Mouse (Mus musculus) embryonic facial prominence, embryonic 15.5 days (tissue): ENCODE data around the gene Ttbk1. TPM values are rescaled to one million over a fixed set of nuclear protein-coding genes. Genes with fewer than 3 reads are reported as not detected.

Experiments
- ATAC-seq: fragments of 200-750 bp; cut with Nextera tagmentation; 2 replicates; pipeline ENCODE4 v1.8.0; 2017; ENCODE audit warnings: low read depth, moderate TSS enrichment; ENCODE audit not compliant: insufficient number of reproducible peaks, low FRiP score, low TSS enrichment
- H3K27ac ChIP-seq: fragments of 300-500 bp; sonication (generic); replicated peaks from 2 replicates; pipeline ENCODE4 v1.5.1; 2015; ENCODE audit warnings: mild to moderate bottlenecking, inconsistent platforms
- H3K27me3 ChIP-seq: fragments of 300-500 bp; sonication (generic); 2 replicates; pipeline ENCODE4 v1.6.1; 2015; ENCODE audit warnings: inconsistent platforms
- H3K36me3 ChIP-seq: fragments of 300-500 bp; sonication (generic); 2 replicates; pipeline ENCODE4 v1.6.1; 2015; ENCODE audit warnings: mild to moderate bottlenecking, inconsistent platforms
- H3K4me1 ChIP-seq: fragments of 300-500 bp; sonication (generic); 2 replicates; pipeline ENCODE4 v1.6.1; 2015; ENCODE audit warnings: inconsistent platforms
- H3K4me2 ChIP-seq: fragments of 300-500 bp; sonication (generic); replicated peaks from 2 replicates; pipeline ENCODE4 v1.6.1; 2015; ENCODE audit warnings: mild to moderate bottlenecking, inconsistent platforms
- H3K4me3 ChIP-seq: fragments of 300-500 bp; sonication (generic); replicated peaks from 2 replicates; pipeline ENCODE4 v1.5.1; 2015; ENCODE audit warnings: mild to moderate bottlenecking, inconsistent platforms
- H3K9ac ChIP-seq: fragments of 300-500 bp; sonication (generic); 2 replicates; pipeline ENCODE4 v1.6.1; 2015; ENCODE audit warnings: inconsistent platforms
- H3K9me3 ChIP-seq: fragments of 300-500 bp; sonication (generic); replicated peaks from 2 replicates; pipeline ENCODE4 v1.6.1; 2016; ENCODE audit warnings: inconsistent platforms
- WGBS: fragments of 180-500 bp; shearing (Covaris S2); methylation state at CpG from one replicate; pipeline ENCODE4 v1.1.7; 2015; 5-methylcytosine and 5-hydroxymethylcytosine counted together
- polyA plus RNA-seq: library from polyadenylated mRNA; unstranded; fragments of >200 nt; fragmentation: Nextera tagmentation; extraction: Ambion mirVana; gene quantifications from 2 replicates; pipeline ENCODE4 v1.2.1, GENCODE M21; 2015

The Ttbk1 gene
- polyA plus RNA-seq, 1 experiment from 2014 or later, result 0.15 TPM

DNA sequence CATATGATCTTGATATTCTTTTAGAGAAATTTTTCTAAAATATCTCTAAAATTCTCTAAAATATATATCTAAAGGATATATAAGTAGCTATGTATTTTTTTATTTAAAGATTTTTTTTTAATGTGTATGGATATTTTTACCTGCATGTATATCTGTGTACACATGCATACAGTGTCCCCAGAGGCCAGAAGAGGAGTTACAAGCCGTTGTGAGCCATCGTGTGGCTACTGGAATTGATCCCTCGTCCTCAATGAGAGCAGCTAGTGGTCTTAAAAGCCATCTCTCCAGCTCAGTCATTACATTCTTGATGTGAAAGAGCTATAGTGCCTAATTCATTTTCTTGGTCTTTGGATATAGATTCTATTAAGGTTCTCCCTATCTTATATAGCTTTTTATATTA, 79.0 kb downstream of the Ttbk1 start:
- no peaks in the 10 kb centered on the region for H3K4me1 ChIP-seq
- no peaks in the 10 kb centered on the region for H3K27me3 ChIP-seq
- ATAC-seq, result no peak
- H3K36me3 ChIP-seq, result peaks cover 76% of the 10 kb centered on the region
- 34% methylated on average over 3 of the region's 3 CpGs for WGBS
- no peak overlapping the region for H3K9ac ChIP-seq
- no peaks in the 10 kb centered on the region for H3K9me3 ChIP-seq
- H3K4me3 ChIP-seq, result no peak overlapping the region
- H3K4me2 ChIP-seq, result no peak overlapping the region
- H3K27ac ChIP-seq, result no peak overlapping the region

DNA sequence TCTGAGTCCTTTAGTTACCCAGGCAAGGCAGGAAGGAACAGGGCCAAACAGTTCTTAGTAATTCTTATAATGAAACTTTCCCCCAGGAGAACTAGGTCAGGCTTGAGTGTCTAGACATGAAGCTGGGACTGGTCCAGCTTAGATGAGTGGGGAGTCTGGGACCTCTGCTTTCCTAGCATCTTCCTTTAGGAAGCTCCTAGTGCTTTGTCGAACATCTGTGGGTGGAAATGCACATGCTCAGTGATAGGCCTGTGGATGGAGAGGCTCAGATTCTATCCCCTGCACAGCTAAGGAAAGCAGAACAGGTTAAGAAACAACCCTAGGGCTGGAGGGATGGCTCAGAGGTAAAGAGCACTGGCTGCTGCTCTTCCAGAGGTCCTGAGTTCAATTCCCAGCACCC, 92.8 kb downstream of the Ttbk1 start:
- ATAC-seq, result no peak
- H3K9ac ChIP-seq, result no peak overlapping the region
- H3K9me3 ChIP-seq, result no peaks in the 10 kb centered on the region
- H3K4me1 ChIP-seq, result no peaks in the 10 kb centered on the region
- no peak overlapping the region for H3K4me2 ChIP-seq
- peaks cover 46% of the 10 kb centered on the region for H3K36me3 ChIP-seq
- H3K27me3 ChIP-seq, result no peaks in the 10 kb centered on the region
- WGBS, result 94% methylated on average over 1 of the region's 1 CpGs
- no peak overlapping the region for H3K27ac ChIP-seq
- H3K4me3 ChIP-seq, result no peak overlapping the region

DNA sequence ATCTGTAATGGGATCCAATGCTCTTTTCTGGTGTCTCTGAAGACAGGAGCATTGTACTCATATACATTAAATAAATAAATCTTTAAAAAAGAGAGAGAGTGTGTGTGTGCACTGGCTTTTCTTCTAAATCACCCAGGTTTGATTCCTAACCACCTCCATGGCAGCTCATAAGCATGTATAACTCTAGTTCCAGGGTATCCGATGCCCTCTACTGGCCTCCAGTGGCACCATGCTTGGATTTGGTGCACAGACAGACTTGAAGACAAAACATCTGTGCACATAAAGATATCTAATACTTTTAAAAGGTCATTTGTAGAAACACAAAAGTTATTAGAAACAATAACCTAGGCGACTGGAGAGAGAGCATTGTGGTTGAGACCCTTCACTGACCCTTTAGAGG, 94.5 kb downstream of the Ttbk1 start:
- Histone ChIP-seq H3K9ac (no peak overlapping the region), H3K4me2 (no peak overlapping the region), H3K4me1 (no peaks in the 10 kb centered on the region), H3K4me3 (no peak overlapping the region), H3K9me3 (no peaks in the 10 kb centered on the region), H3K36me3 (peaks cover 44% of the 10 kb centered on the region), H3K27me3 (no peaks in the 10 kb centered on the region), H3K27ac (no peak overlapping the region)
- 48% methylated on average over 2 of the region's 2 CpGs for WGBS
- ATAC-seq, result no peak

Other genes with a start within 250 kb of the Ttbk1 start
- gene Polr1c, start 239.6 kb downstream of the Ttbk1 start, polyA plus RNA-seq, result 81.3 and 83.1 TPM in 2 replicates
- gene Yipf3, start 239.6 kb downstream of the Ttbk1 start, polyA plus RNA-seq, result 141 and 147 TPM in 2 replicates
- gene Lrrc73, start 234.1 kb downstream of the Ttbk1 start, polyA plus RNA-seq, result 2.3 and 3.7 TPM in 2 replicates
- 56.0 and 64.0 TPM in 2 replicates for gene Tjap1, start 204.6 kb downstream of the Ttbk1 start, polyA plus RNA-seq
- 16.6 and 16.8 TPM in 2 replicates for gene Dlk2, start 190.3 kb downstream of the Ttbk1 start, polyA plus RNA-seq
- gene Abcc10, start 159.3 kb downstream of the Ttbk1 start, polyA plus RNA-seq, result 5.8 and 6.7 TPM in 2 replicates
- 10.7 and 11.9 TPM in 2 replicates for gene Zfp318, start 103.9 kb downstream of the Ttbk1 start, polyA plus RNA-seq
- gene Crip3, start 58.7 kb downstream of the Ttbk1 start, polyA plus RNA-seq, result 3.5 and 3.6 TPM in 2 replicates
- gene Slc22a7, start 49.2 kb downstream of the Ttbk1 start, polyA plus RNA-seq, result 0.15 TPM in 1 of 2 replicates, not detected in the other
- gene Dnph1, start 9.0 kb upstream of the Ttbk1 start, polyA plus RNA-seq, result 40.4 and 41.0 TPM in 2 replicates
- gene Cul9, start 58.7 kb upstream of the Ttbk1 start, polyA plus RNA-seq, result 7.1 and 10.6 TPM in 2 replicates
- 8.6 and 8.8 TPM in 2 replicates for gene Srf, start 68.5 kb upstream of the Ttbk1 start, polyA plus RNA-seq
- 156 and 161 TPM in 2 replicates for gene Ptk7, start 141.8 kb upstream of the Ttbk1 start, polyA plus RNA-seq
- 23.4 and 24.5 TPM in 2 replicates for gene Klc4, start 158.3 kb upstream of the Ttbk1 start, polyA plus RNA-seq
- 92.9 and 95.8 TPM in 2 replicates for gene Mrpl2, start 158.6 kb upstream of the Ttbk1 start, polyA plus RNA-seq
- 64.0 and 64.1 TPM in 2 replicates for gene Cul7, start 162.7 kb upstream of the Ttbk1 start, polyA plus RNA-seq
- 61.9 and 64.9 TPM in 2 replicates for gene Rrp36, start 186.7 kb upstream of the Ttbk1 start, polyA plus RNA-seq
- gene Mea1, start 191.1 kb upstream of the Ttbk1 start, polyA plus RNA-seq, result 150 and 161 TPM in 2 replicates
- 129 and 134 TPM in 2 replicates for gene Klhdc3, start 193.2 kb upstream of the Ttbk1 start, polyA plus RNA-seq
- 91.7 and 93.2 TPM in 2 replicates for gene Ppp2r5d, start 217.4 kb upstream of the Ttbk1 start, polyA plus RNA-seq
- 32.4 and 35.6 TPM in 2 replicates for gene Pex6, start 223.8 kb upstream of the Ttbk1 start, polyA plus RNA-seq
- 2.0 and 2.1 TPM in 2 replicates for gene Gnmt, start 241.5 kb upstream of the Ttbk1 start, polyA plus RNA-seq